Mouse (Mus musculus) Muller cell, postnatal 12 days (primary cell): ENCODE measurements at regions not wholly inside any gene's neighbourhood (a gene's known extent, or its start where the extent isn't known, plus 50 kb on each side); places are given as distances from the start of the nearest gene placed in this dataset.

Experiments
- DNase-seq: peaks from one replicate; pipeline ENCODE4 v3.0.0-alpha.2; 2015; ENCODE audit errors: inconsistent ontology term

DNA sequence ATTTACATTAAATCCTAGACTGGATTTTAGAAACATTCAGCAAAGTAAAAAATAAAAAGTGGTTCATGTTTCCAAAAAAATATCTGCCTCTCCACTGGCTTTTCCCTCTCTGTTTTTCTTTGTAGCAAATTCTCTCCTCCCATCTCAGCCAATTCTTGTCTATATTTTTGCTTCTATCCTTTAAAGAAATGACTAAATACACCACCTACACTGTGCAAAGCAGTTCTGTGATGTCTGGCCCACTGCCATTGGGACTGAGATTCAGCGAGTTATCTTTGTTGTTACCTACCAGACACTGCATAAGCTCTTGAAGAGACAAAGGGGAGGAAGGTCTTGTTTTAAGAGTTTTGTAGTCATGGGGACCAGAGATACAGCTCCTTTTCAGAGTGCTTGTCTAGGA is 835.8 kb upstream of the Klhl29 start:
- DNase-seq: no peak

GRCm38 (mm10) chr12:6189232-6189631 is 813.8 kb upstream of the Klhl29 start:
- DNase-seq: no peak

GRCm38 (mm10) chr12:6168795-6169194 is 793.3 kb upstream of the Klhl29 start:
- DNase-seq: no peak

GRCm38 (mm10) chr12:6154287-6154686 is 778.8 kb upstream of the Klhl29 start:
- DNase-seq: no peak

- DNase-seq: no peak
Observed at GRCm38 (mm10) chr12:6151476-6151875, 776.0 kb upstream of the Klhl29 start.

- DNase-seq: no peak
Observed at GRCm38 (mm10) chr12:6132451-6132850, 757.0 kb upstream of the Klhl29 start.

DNA sequence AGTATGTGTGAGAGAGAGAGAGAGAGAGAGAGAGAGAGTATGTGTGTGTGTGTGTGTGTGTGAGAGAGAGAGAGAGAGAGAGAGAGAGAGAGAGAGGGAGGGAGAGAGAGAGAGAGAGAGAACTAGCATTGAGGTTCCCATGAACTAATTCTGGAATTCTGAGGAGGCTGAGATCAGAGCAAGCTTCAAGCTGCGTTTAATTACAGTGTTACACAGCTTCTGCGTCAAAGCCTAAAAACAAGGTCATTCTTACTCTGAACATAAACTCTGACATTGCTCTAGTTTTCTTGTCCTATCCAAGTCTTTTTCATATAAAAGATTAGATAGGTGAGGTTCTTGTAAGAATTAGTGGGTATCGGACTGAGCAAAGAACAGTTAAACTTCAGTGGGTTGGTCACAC is 744.1 kb upstream of the Klhl29 start:
- no peak for DNase-seq

DNA sequence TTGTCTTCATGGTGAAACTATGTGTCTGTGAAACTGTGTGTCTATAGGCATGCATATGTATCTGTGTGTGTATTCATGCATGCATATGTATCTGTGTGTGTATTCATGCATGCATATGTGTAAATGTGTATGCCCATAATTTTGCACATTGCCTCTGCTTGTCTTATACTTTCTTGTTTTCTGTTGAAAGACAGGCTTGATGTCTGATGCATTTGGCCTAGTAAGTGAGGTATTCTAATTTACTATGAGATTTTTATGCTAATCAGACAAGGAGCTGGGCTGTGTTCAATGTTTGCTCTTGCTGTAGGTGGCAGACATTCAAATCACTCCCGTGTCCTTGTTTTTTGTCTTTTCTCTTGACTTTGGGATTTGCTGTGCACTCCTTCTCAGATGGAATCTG is 739.8 kb upstream of the Klhl29 start:
- no peak for DNase-seq

GRCm38 (mm10) chr12:6097295-6097694 is 721.8 kb upstream of the Klhl29 start:
- DNase-seq: no peak

DNA sequence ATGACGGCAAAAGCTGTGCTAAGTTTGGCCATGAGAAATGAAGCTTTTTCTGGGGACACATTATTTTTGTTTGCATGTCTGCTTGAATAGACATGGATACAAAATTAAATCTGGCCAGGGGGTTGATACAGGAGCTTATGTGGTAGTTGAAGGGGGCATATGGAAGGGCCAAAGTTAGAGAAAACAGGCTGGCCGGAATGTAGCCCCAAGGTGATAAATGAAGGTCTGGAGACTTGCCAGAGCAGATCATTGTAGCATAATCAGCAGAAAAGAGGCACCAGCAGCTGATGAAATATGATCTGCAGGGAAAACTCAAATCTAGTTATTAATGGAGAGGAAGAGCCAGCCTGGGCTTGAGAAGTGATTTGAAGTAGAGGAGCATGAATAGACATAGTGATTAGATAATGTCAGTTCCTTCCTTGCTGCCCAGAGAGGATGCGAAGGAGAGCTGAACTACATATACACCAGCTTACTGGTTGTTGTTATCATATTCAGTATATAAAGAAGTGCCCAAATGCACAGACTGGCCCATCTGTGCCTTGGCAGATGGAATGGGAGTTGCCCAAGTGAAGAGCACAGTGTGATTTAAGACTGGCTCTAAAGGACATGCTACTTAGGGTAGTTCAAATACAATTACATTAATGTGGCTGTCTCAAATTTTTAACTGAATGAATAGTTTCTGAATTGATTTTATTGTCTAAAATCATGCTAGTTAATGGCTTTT is 712.3 kb upstream of the Klhl29 start:
- no peak for DNase-seq

GRCm38 (mm10) chr12:6087071-6087470 is 711.6 kb upstream of the Klhl29 start:
- DNase-seq: no peak

DNA sequence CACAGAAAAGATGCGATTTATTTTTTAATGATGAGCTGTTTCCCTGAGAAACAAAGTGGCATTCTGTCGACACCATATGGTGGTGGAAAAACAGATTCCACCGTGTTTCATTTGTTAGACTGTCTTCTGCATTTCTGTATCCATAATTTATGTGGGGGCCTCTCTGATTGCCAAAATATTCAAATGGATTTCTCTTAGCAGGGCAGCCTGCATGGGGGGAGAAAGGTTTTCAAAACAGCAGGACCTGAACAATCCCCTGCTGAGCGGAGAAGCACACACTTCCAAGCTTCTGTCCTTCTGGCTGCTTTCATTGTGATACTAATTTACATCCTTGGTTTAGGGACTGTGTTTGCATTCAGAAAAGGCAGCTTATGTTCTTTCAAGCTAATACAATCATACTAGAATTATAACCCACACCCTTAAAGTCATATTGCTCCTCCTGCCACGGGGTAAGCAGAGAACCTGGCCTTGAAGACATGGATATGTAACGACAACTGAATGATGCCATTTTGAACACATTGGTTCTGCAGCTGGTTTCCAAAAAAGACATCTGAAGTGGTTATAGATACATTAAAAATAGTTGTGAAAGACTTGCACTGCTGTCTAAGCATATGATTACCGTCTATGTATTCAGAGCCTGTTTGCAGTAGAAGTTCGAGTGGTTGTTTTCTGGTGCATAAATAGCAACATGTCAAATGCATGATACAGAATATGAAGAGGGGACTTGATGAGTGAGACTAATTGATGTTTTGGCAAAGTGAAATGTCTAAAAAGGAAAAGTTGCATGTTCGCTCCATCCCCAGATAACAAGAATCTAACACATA is 671.6 kb upstream of the Klhl29 start:
- no peak for DNase-seq

DNA sequence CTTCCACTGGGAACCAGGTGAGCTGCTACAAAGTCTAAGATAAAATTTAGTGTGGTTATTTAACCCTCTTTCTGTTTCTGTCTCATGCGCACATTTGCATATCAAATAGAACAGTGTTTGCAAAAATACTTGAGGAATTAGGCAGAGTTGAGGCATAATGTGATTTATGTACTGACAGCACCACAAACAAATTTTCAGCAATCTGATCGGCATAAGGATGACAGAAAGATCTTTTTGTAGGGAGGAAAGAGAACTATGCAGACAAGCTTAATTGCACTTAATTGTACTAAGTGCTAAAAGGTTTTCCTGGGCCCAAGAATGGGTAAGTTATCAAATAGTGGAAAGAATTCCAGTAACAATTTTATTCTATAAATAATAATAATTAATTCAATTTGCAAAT is 670.6 kb upstream of the Klhl29 start:
- DNase-seq: no peak

DNA sequence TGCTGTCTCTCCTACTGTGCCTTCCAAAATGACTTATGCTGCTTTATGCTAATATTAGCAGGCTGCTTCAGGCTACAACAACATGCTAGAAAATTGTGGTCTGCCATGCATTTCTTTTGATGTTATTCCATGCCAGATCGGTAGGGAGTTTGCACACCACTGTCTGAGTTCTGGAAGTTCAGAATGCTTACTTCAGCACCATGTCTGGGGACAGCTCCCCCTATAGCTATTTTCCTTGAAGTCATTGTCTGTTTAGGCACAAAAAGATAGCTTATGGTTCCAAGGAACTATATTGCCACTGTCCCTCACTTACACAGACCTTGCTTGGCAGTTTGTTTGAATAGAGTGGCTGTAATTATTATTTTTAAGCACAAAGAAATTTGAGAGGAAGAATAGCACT is 666.8 kb upstream of the Klhl29 start:
- DNase-seq: peak; percentile 14

- DNase-seq: no peak
Observed at GRCm38 (mm10) chr12:6024111-6024510, 648.6 kb upstream of the Klhl29 start.

GRCm38 (mm10) chr12:6022490-6022889 is 647.0 kb upstream of the Klhl29 start:
- no peak for DNase-seq

GRCm38 (mm10) chr12:6000961-6001360 is 625.5 kb upstream of the Klhl29 start:
- DNase-seq: no peak

DNA sequence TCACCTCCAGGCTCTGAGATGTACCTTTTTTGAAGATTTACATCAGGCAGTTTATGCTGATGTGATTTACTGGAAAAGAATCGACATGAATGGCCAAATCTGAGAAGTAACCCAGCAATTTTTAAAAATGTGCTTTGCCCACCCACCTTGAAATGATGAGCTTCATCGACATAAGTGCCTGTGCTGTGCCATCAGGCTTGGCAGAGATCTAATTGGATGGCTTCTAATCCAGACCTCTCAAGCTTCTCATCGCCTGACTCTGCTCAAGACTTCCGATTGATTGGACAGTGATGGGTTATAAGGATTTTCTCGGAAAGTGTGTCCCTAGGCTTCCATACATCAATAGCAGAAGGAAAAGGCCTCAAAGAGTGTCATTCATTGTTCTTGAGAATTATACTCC is 621.9 kb upstream of the Klhl29 start:
- DNase-seq: no peak

DNA sequence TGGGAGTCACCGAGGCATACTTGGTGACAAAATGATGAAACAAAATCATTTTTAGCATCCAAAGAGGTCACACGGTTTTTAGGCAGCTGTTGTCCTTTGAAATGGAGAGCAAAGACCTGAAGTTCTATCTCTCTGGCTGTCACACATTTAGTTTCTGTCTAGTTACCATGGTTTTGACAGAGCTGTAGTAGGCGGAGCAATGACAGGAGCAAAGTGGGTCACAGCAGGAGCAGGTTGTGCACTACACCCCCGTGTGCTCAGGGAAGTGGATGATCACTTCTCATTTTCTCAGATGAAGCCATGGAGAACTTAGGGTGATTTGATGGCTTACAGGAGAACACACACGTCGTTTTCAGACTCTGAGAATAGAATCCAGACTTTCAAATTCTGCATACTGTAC is 621.2 kb upstream of the Klhl29 start:
- peak; percentile 9 for DNase-seq

DNA sequence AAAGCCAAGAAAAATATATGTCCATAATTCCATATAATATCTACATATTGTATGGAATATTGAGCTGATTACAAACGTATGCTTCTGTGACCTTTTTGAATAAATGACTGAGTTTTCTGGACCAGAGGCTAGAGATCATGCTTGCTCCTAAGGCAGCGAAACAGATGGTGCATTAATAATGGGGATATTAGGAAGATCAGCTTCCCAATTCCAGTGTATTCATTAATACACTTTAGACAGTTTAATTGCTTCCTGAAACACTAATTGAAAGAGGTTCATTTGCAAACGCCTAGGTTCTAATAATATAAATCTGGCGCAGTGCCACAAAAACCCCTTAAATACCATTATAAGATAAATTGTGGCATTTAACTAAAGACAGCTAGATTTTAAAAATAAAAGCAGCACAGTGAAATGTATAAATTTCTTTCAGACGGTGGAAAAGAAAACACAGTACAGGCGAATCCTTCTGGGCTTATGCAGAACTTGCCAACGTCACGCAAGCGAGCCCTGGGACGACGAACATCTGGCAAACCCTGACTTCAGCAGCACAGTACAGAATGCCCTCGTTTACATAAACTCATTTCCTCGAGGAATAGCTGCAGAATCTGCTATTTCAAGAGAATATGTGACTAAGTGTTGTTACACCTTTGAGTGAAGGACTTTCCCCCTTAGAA is 608.6 kb upstream of the Klhl29 start:
- no peak for DNase-seq

GRCm38 (mm10) chr12:5982096-5982495 is 606.6 kb upstream of the Klhl29 start:
- DNase-seq: no peak

- no peak for DNase-seq
Observed at GRCm38 (mm10) chr12:5975926-5976325, 600.4 kb upstream of the Klhl29 start.

- DNase-seq: peak; percentile 28
Observed at GRCm38 (mm10) chr12:5969556-5969955, 594.1 kb upstream of the Klhl29 start.
